Mouse (Mus musculus) midbrain, postnatal 0 days (tissue): ENCODE results near the gene Dpf2. TPM values are rescaled to one million over a fixed set of nuclear protein-coding genes. Genes with fewer than 3 reads are reported as not detected.
A peak's percentile ranks its signal among the peaks of the same experiment; 100 is the strongest.

Experiments
- ATAC-seq: fragments of 200-750 bp; cut with Nextera tagmentation; 2 replicates; pipeline ENCODE4 v1.8.0; 2017; ENCODE audit warnings: moderate number of reproducible peaks, mild to moderate bottlenecking, moderate TSS enrichment, moderate library complexity; ENCODE audit not compliant: low FRiP score
- DNase-seq: peaks from one replicate; pipeline ENCODE4 v3.0.0-alpha.2; 2015; ENCODE audit warnings: low spot score
- H3K27ac ChIP-seq: fragments of 300-500 bp; sonication (generic); 2 replicates; pipeline ENCODE4 v1.5.1; 2014; ENCODE audit warnings: low read depth, mild to moderate bottlenecking, low read length, mixed read lengths
- H3K27me3 ChIP-seq: fragments of 300-500 bp; sonication (generic); 2 replicates; pipeline ENCODE4 v1.6.1; 2014; ENCODE audit warnings: low read length, control low read depth, mixed read lengths; ENCODE audit not compliant: insufficient read depth
- H3K36me3 ChIP-seq: fragments of 300-500 bp; sonication (generic); 2 replicates; pipeline ENCODE4 v1.6.1; 2014; ENCODE audit warnings: low read length, control low read depth, mixed read lengths; ENCODE audit not compliant: insufficient read depth
- H3K4me1 ChIP-seq: fragments of 300-500 bp; sonication (generic); 2 replicates; pipeline ENCODE4 v1.6.1; 2014; ENCODE audit warnings: mild to moderate bottlenecking, control low read depth, antibody characterized with exemption, low read length, mixed read lengths; ENCODE audit not compliant: insufficient read depth
- H3K4me2 ChIP-seq: fragments of 300-500 bp; sonication (generic); 2 replicates; pipeline ENCODE4 v1.6.1; 2014; ENCODE audit warnings: low read depth, mild to moderate bottlenecking, low read length, mixed read lengths; ENCODE audit not compliant: poor library complexity, severe bottlenecking
- H3K4me3 ChIP-seq: fragments of 300-500 bp; sonication (generic); 2 replicates; pipeline ENCODE4 v1.5.1; 2014; ENCODE audit warnings: low read depth, mild to moderate bottlenecking, low read length, moderate library complexity
- H3K9ac ChIP-seq: fragments of 300-500 bp; sonication (generic); replicated peaks from 2 replicates; pipeline ENCODE4 v1.6.1; 2014; ENCODE audit warnings: mild to moderate bottlenecking, low read length, moderate library complexity, mixed read lengths; ENCODE audit not compliant: poor library complexity, severe bottlenecking
- H3K9me3 ChIP-seq: fragments of 300-500 bp; sonication (generic); 2 replicates; pipeline ENCODE4 v1.6.1; 2016; ENCODE audit warnings: low read length, control low read depth
- CTCF ChIP-seq: IDR thresholded peaks from 2 replicates; pipeline ENCODE4 v1.5.1; 2016; ENCODE audit warnings: antibody characterized with exemption, mild to moderate bottlenecking
- WGBS: fragments of 180-500 bp; shearing (Covaris S2); extraction: QIAGEN DNeasy Blood & Tissue Kit; methylation state at CpG from one replicate; pipeline ENCODE4 v1.1.7; 2014; 5-methylcytosine and 5-hydroxymethylcytosine counted together
- polyA plus RNA-seq: library from polyadenylated mRNA; unstranded; fragments of >200 nt; fragmentation: Nextera tagmentation; extraction: Ambion mirVana; gene quantifications from 2 replicates; pipeline ENCODE4 v1.2.1, GENCODE M21; 2015
- total RNA-seq: library from RNA; depleted of rRNA; stranded (reverse); fragments of >200 nt; gene quantifications from 2 replicates; pipeline ENCODE4 v1.2.3, GENCODE M21; 2014

Gene Dpf2
- total and polyA plus RNA-seq, 2 experiments from 2014 or later, result 61.0 to 84.7 TPM

DNA sequence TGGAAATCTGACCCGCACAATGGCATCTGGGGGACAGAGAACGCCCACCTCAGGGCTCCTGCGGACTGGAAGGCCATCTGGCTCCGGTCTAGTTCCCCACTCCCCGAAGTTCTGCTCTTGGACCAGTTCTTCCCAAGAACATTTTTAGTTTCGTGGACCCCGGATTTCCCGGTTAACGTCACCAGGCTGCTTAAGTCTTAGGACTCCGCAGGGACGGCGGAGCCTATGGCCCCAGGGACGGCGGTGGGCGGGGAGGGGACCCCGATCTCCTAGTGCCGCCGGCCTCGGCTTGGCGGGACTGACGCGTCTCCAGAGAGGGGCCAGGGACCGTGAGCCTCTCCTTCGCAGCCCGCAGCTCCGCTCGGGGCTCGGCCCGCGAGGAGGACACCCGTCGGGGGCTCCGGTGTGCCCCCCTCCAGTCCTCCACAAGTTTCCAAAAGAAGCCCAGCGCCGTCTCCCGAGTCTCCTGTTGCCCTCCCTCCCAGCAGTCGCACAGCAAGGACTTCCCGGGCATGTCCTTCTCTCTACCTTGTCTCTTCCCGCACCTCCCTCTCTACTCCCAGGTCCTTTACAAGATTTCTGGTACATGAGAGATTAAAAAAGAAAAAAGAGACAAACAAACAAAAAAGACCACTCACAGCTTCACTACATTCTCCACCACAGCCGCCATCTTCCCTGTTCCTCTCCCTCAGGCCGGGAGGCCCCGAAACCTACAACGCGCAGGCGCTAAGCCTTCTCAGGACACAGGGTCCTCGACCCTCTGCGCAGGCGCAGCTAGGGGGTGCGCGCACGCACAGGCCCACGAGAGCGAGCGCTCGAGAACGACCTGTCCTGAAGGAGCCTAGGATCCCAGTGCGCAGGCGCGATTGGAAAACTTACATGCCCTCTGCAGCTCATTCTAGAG is 455 bp downstream of the Dpf2 start:
- Histone ChIP-seq H3K27me3 (no peaks in the 10 kb centered on the region), H3K27ac (peak overlapping the region; percentile 89), H3K9me3 (no peaks in the 10 kb centered on the region), H3K4me1 (peaks cover 21% of the 10 kb centered on the region; the same call in 1 of the 2 replicates), H3K4me2 (peak overlapping the region; percentile 93), H3K36me3 (peaks cover 11% of the 10 kb centered on the region), H3K4me3 (peak overlapping the region; percentile 99), H3K9ac (peak overlapping the region; percentile 90)
- peak; percentile 55 for TF ChIP-seq CTCF
- DNase-seq (peak; percentile 100), ATAC-seq (peak; percentile 93)
- WGBS, result under 1% methylated on average over 59 of the region's 59 CpGs

DNA sequence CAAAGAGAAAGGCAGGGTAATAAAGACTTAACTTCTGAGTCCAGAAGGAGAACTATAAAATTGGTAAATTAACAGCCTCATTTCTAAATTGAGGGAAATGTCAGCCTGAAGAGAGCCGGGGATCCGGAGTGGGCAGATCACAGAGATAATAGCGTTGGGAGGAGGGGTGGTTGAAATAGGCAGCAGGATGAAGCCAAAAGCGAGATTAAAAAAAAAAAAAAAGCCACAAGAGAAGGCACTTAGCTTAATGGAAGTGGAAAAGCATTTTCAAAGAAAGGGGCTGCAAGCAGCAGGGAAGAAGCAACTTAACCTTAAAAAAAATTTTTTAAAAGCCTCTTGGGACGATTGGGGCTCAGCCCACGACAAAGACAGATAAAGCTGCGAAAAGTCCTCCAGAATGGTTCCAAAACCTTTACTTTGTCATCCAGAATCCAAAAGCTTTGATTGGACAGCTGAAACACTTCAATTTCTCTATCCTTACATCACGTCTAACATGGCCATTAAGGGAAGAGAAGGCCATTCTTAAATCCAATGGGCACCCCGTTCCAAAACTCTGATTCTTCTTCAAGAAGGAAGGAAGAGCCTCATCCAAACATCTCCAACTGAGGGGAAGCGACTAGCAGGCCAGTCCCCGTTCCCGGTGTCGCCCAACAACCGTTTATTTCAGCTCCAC is 1.2 kb downstream of the Dpf2 start:
- peak overlapping the region; percentile 99 for H3K4me3 ChIP-seq
- 3% methylated on average over 14 of the region's 14 CpGs for WGBS
- peak overlapping the region; percentile 93 for H3K4me2 ChIP-seq
- ATAC-seq, result no peak
- no peaks in the 10 kb centered on the region for H3K27me3 ChIP-seq
- peak overlapping the region; percentile 90 for H3K9ac ChIP-seq
- TF ChIP-seq CTCF, result no peak
- H3K36me3 ChIP-seq, result peaks cover 10% of the 10 kb centered on the region
- no peak for DNase-seq
- H3K4me1 ChIP-seq, result peaks cover 21% of the 10 kb centered on the region; the same call in 1 of the 2 replicates
- no peaks in the 10 kb centered on the region for H3K9me3 ChIP-seq
- H3K27ac ChIP-seq, result peak overlapping the region; percentile 89

DNA sequence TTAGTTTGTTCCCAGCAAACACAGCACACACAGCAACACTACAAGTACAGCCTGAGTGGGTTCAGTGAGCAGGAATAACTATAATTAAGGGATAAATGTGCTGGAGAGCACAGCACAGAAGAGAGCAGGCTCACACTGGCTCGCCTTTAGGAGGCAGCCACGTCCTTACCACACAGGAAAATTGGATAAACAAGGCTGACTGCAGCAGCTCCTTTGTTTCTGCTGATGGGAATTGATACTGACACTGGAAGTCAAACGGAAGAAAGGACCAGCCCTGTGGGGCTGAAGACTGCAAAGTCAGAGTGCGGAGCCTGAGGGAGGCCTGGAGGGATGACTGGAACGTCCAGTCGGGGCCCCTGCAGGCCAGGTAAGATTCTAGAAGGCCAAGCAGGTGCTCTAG is 2.6 kb downstream of the Dpf2 start:
- Histone ChIP-seq H3K4me3 (0 out of 2 replicates have a peak overlapping the region, but pooled peaks have one; percentile 7), H3K9me3 (no peaks in the 10 kb centered on the region), H3K4me1 (peaks cover 21% of the 10 kb centered on the region; the same call in 1 of the 2 replicates), H3K27me3 (no peaks in the 10 kb centered on the region), H3K9ac (0 out of 2 replicates have a peak overlapping the region, but pooled peaks have one; percentile 33), H3K4me2 (peak overlapping the region; percentile 19), H3K27ac (no peak overlapping the region), H3K36me3 (peaks cover 22% of the 10 kb centered on the region)
- no peak for TF ChIP-seq CTCF
- no peak for ATAC-seq
- WGBS, result 19% methylated on average over 6 of the region's 6 CpGs
- DNase-seq, result peak; percentile 57

DNA sequence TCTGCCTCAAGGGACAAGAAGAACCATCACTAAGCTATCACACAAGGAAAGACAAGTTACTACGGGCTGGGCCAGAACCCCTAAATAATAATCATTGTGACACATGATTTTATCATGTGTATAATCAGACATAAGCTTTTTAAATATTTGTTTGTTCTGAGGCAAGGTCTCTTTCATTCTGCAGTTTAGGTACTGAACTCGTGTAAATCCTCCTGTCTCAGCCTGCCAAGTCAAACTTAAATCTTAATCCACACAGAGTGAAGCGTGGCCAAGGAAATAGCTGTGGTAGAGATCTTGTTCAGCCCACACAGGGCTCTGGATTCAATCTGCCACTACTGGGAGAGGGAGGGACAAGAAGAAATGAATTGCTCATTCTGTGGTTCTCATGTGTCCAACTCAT is 5.5 kb downstream of the Dpf2 start:
- DNase-seq (no peak), ATAC-seq (no peak)
- H3K27me3 ChIP-seq, result no peaks in the 10 kb centered on the region
- H3K36me3 ChIP-seq, result peaks cover 49% of the 10 kb centered on the region
- H3K4me2 ChIP-seq, result no peak overlapping the region
- no peak for TF ChIP-seq CTCF
- H3K4me1 ChIP-seq, result peaks cover 16% of the 10 kb centered on the region; the same call in 1 of the 2 replicates
- WGBS, result 85% methylated on average over 3 of the region's 3 CpGs
- H3K9ac ChIP-seq, result no peak overlapping the region
- H3K27ac ChIP-seq, result no peak overlapping the region
- H3K9me3 ChIP-seq, result no peaks in the 10 kb centered on the region
- no peak overlapping the region for H3K4me3 ChIP-seq

DNA sequence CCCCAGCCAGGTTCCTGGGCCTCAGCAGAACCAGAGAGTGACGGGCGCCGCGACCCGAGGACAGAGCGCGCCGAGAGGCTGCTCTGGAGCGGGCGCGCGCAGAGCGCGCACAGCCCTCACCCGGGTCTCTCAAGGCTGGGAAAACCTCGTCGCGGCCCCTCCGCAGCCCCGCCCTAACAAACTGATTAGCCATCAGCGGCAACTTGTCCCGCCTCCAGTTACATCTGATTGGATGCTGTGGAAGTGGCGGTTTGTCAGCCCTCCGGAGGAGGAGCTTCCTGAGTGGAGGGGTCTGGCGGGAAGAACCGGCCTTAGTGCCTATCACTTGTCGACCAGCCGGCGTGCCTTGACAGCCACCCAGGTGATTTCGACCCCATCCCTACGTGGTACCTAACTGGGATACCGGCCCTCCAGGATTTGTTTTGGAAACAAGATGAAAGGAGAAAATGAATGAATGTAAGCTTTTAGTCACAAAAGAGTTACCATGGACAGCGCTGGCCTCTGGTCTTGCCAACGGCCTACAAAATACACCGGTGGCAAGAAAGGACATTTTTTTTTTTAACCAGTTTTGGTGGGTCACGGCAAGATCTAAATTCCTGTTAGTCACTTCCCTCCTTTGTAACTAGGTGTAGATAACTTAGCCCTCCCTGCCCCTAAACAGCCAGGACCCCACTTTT is 18.7 kb downstream of the Dpf2 start, which contains the start of gene Tigd3:
Gene Tigd3, minus strand, starts transcription at position 148 of the 677 bp plus-strand sequence.
- H3K36me3 ChIP-seq, result peaks cover 11% of the 10 kb centered on the region
- H3K9me3 ChIP-seq, result no peaks in the 10 kb centered on the region
- H3K4me2 ChIP-seq, result peak within 1 kb of the TSS; percentile 70
- WGBS, result 3% methylated on average over 33 of the region's 36 CpGs
- no peaks in the 10 kb centered on the region for H3K27me3 ChIP-seq
- peak within 1 kb of the TSS; percentile 83 for H3K9ac ChIP-seq
- H3K4me3 ChIP-seq, result peak within 1 kb of the TSS; percentile 65
- H3K4me1 ChIP-seq, result peaks cover 9% of the 10 kb centered on the region
- peak; percentile 97 for ATAC-seq
- no peak for TF ChIP-seq CTCF
- peak within 1 kb of the TSS; percentile 85 for H3K27ac ChIP-seq
- peak; percentile 98 for DNase-seq
